Mouse (Mus musculus): Measurements from ENCODE around the gene Fbxo39.

The Fbxo39 gene

DNA sequence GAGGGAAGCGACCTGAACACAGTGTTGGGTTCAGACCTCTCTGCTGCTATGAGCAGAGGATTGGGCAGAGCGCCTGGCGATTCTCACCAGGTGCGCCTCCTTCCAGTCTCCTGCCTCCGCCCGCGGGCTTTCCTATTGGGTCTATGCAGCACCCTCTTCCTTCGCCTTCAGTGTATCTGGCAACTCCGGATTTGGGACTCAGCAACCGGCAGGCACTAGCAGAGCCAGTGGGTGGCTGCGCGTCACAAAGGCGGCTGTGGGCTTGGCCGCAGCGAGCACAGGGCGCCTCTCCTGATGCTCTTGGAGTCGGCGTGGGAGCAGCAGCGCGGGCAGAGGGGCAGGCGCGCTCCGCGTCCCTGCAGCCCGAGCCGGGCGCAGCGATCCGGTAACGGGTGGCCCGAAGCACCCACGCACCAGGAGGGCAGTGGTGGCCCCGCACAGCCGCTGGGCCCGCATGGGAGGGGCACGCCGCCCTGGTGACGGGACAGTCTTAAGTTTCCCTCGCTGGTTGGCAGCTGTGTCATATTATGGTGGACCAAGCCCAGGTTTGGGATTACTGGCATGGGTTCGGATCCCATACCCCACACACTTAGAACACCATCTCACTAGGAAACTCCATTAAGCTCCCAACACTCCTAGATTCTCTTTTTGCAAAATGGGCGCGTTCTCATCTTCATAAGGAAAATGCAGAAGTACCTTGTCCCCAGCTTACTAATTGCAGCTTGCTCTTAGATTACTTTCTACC, at the start of gene Fbxo39:
Gene Fbxo39 (plus strand): TSS at position 294 of the 745 bp plus-strand sequence.
- DNase-seq (ENCODE audit: low spot score): peak; percentile 16

- peak; percentile 6 for DNase-seq (ENCODE audit: low spot score)
These were observed 48.8 kb upstream of the Fbxo39 start for GRCm38 (mm10) chr11:72265483-72265882.

DNA sequence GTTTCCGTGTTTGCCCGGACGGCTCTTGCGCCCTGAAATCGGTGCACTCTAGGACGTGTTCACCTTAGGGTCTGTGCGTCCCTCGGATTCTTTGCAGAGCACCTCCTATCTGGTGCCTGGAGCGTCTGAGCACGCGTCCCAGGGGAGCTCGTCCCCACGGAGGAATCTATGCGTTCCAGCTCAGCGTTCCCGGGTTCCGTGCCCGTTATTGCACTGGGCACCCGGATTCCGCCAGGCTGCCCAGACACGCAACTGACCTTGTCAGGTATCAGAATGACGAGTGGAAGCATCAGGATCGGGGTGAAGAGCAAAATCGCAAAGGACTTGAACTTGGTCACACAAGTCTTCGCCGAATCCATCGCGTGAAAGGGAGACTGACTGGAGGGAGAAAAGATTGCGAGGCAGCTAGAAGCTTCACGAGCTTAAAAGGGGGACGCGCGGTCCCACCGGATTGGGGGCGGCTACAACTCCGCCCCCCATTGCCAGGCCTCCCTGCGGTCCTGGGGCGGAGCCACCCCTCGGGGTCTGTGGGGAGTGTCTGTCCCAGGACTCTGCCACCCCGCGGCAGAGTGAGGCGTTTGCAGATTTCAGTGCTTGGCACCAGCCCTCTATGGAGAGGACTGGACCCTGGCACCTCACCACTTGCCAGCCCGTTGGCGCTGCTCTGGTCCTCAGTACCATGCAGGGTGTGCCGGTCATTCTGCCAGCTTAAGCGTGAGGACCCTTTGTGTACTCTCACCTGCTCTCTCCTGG, 47.9 kb upstream of the Fbxo39 start:
- peak; percentile 79 for DNase-seq (ENCODE audit: low spot score)

GRCm38 (mm10) chr11:72266960-72267560, 47.2 kb upstream of the Fbxo39 start, which contains the start of gene Slc13a5:
Slc13a5 (minus strand) TSS chr11:72267222.
- DNase-seq (ENCODE audit: low spot score): peak; percentile 66

DNA sequence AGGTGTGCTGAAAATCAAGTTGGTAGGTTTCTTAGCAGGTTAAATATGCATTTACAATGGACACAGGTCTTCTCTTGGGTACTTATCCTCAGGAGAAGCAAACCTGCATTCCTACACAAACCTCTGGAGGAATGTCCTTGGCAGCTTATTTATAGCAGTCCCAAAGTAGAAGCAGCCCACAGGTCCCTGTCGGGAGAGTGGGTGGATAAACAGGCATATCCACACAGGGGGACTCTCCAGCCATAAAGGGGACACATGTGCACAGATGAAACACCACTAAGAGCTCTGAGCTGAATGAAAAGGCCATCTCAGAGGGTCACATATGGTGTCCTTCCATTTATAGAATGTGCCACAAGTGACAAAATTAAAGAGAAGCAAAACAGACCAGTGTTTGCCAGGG, 42.5 kb upstream of the Fbxo39 start:
- DNase-seq (ENCODE audit: low spot score): no peak

DNA sequence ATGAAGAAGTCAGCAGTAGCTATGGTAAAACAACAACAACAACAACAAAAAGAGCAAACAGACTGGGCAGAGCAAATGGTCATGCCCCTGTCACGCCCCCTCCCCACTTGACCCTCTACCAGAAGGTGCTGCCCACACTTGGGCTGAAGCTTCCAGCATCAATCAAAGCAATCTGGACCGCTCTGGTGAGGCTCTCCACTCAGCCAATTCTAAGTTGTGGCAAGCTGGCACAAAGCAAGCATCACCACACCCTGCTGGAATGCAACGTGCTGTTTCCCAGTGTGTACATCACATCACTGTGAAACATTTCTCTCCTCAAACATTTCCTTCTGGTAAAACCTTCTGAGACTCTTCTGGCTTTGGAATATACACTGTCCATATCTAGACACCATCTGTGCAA, 40.9 kb upstream of the Fbxo39 start:
- DNase-seq (ENCODE audit: low spot score): no peak

- DNase-seq (ENCODE audit: low spot score): no peak
These were observed 32.9 kb upstream of the Fbxo39 start for GRCm38 (mm10) chr11:72281143-72281851.

- no peak for DNase-seq (ENCODE audit: low spot score)
These were observed 32.3 kb upstream of the Fbxo39 start for GRCm38 (mm10) chr11:72281852-72282400.

DNA sequence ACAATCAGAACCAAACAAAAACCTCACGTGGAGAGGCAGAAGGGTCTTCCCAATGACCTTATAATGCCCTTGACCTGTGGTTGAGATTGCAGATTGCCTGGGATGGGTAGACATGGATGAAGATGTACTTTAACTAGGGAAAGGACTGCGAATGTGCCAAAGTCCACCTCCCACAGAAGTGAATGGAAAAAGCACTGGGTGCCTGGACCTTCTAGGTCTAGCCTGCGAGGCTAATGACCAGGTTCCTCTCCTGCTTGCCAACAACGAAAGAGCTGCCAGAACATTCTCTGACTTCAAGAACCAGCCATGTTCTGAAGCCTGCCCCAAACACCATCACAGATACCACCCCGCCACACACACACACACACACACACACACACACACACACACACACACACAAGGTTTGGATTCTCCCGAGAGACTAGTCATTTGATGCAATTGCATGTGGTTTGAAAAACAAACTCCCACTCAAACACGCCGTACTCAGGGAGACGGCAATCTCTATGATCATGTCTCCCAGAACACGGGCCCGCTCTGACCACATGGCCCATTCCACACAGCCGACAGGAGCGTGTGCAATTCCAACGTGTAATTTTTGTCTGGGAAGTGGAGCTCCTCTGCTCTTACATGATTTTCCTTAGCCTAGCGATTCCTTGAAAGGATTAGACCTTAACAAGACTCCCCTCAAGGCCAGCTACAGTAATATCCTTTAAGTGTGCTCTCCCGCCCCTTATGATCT, 30.6 kb upstream of the Fbxo39 start:
- DNase-seq (ENCODE audit: low spot score): no peak

- DNase-seq (ENCODE audit: low spot score): no peak
These were observed 29.6 kb upstream of the Fbxo39 start for GRCm38 (mm10) chr11:72284532-72285182.

- DNase-seq (ENCODE audit: low spot score): no peak
These were observed 28.2 kb upstream of the Fbxo39 start for GRCm38 (mm10) chr11:72285971-72286480.

- DNase-seq (ENCODE audit: low spot score): no peak
These were observed 27.6 kb upstream of the Fbxo39 start for GRCm38 (mm10) chr11:72286651-72287050.

DNA sequence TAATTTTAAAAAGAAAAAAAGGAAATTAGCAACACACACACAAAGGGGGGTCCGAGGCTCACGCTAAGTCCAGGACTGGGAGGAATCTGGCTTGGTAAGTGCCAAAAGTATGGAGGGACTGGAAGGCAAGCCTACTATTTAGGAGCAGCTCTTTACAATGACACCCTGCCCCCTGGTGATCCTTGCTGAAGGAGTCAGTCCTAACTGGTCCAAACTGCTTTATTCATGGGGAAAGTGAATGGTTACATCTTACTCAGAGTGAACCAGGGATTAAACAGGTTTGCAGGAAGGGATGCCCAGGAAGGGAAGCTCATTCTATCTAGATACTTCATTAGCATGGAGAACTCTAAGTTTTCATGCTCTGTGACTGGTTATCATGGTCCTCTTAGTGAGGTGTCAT, 27.1 kb upstream of the Fbxo39 start:
- no peak for DNase-seq (ENCODE audit: low spot score)

DNA sequence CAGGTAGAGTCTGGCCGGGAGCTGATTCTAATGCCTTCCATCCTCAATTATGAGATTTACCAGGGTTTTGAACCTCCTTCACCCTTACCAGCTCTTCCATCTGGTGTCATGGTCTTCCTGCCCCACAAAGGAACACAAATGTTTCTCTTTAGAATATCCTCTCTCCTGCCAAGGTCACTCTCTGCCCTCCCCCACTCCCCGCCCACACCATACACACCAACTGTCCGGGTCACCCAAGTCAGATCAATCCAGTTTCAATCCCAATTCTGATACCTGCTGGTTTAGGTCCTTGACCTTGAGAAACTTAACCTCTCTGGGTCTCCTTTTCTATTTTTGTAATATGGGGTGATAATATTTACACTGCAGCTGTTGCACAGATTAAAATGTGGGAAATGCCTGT, 26.7 kb upstream of the Fbxo39 start:
- DNase-seq (ENCODE audit: low spot score): no peak

GRCm38 (mm10) chr11:72293116-72293515, 21.1 kb upstream of the Fbxo39 start:
- DNase-seq (ENCODE audit: low spot score): no peak

GRCm38 (mm10) chr11:72301334-72301733, 12.9 kb upstream of the Fbxo39 start, which contains the start of gene Xaf1:
Xaf1 (plus strand) TSS chr11:72301629.
- DNase-seq (ENCODE audit: low spot score): peak; percentile 5

GRCm38 (mm10) chr11:72302230-72302629, 12.0 kb upstream of the Fbxo39 start:
- DNase-seq (ENCODE audit: low spot score): no peak

- no peak for DNase-seq (ENCODE audit: low spot score)
These were observed 6.8 kb upstream of the Fbxo39 start for GRCm38 (mm10) chr11:72307461-72307860.

DNA sequence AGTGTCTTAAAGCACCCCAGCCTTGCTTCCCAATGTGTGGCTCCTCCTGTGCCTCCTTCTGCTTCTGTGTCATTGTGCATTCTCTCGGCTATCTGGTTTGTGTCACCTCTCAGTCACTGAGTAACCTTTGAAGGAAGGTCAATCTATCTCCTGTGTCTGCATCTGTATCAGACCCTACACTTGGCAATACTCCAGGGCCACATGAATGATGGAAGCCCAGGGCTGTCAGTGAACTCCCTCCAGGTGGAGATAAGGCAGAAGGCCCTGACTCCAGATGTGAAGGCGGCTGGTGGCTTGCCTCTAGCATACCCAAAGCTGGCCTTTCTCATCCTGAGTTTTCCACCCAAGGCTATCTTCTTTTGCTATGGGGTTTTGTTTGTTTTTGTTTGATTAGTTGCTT, 5.3 kb upstream of the Fbxo39 start:
- DNase-seq (ENCODE audit: low spot score): no peak

- no peak for DNase-seq (ENCODE audit: low spot score)
These were observed 3.8 kb upstream of the Fbxo39 start for GRCm38 (mm10) chr11:72310491-72310890.
